Mouse (Mus musculus) lung, adult 2 months (tissue): Measurements from ENCODE around the gene Amy1.

Source experiments
- CTCF ChIP-seq: fragments of 200-500 bp; IDR thresholded peaks from 2 replicates; pipeline ENCODE4 v1.5.1; 2011; ENCODE audit warnings: mild to moderate bottlenecking, low read length, control low read depth; ENCODE audit not compliant: insufficient read depth
- POLR2A ChIP-seq: fragments of 200-500 bp; IDR thresholded peaks from 2 replicates; pipeline ENCODE4 v1.6.1; 2011; ENCODE audit warnings: low read depth, mild to moderate bottlenecking, control low read depth, low read length, borderline replicate concordance; ENCODE audit errors: extremely low read depth

- TF ChIP-seq CTCF (no peak), POLR2A (no peak)
Measured at GRCm38 (mm10) chr3:113590844-113591243, 15.7 kb downstream of the Amy1 start.
